In the genomic region with DNA sequence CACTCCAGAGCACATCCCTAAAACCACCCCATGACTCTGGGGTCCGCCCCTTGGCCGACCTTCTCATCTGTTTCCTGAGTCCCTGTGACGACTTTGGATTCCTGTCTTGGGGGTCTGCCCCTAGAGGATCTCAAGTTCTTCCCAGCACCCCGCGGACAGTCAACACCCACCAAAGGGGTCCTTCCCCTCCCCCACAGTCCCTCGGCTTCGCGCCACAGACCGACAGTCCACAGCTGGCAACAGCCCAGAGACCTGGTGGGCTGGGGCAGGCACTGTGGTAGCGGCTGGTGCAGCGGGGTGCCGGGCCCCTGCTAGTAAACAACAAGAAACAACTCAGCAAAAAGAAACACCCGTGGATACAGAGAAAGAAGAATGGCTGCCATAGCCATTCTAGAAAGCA, we compare ENCODE assay signal across 32 mouse cellular contexts. TPM values are rescaled to one million over a fixed set of nuclear protein-coding genes. Genes with fewer than 3 reads are reported as not detected.
DNase-seq lines count a peak whose midpoint lies in the region; ATAC-seq and TF ChIP-seq lines count a peak whose summit lies in the region.
"Had no signal": no experiment of that assay in that cellular context is flagged by ENCODE, and none has a peak within 500 bp of the region (broad histone marks: within the 10 kb centered on the region; RNA-seq: fewer than 3 reads in every experiment).

No protein-coding gene starts in this region.

- no peaks in the 10 kb centered on the region for H3K9me3 ChIP-seq in lung, postnatal 0 days (ENCODE audit: low read length)
- H3K9me3 ChIP-seq in E14TG2a.4 (ENCODE audit: low read length) = no peaks in the 10 kb centered on the region
- no peaks in the 10 kb centered on the region for H3K9me3 ChIP-seq in forebrain, embryonic 16.5 days (ENCODE audit: control insufficient read depth, low read length)
- H3K9me3 ChIP-seq: embryonic facial prominence, embryonic 12.5 days; embryonic facial prominence, embryonic 15.5 days; heart, embryonic 10.5 days; heart, embryonic 13.5 days; hindbrain, embryonic 15.5 days had no signal

- no peak overlapping the region for H3K27ac ChIP-seq in gastrocnemius, adult 2 months
- H3K27ac ChIP-seq in lung, postnatal 0 days (ENCODE audit: low read length) = no peak overlapping the region
- H3K27ac ChIP-seq in forebrain, embryonic 16.5 days (ENCODE audit: low read length) = no peak overlapping the region
- H3K27ac ChIP-seq: embryonic facial prominence, embryonic 12.5 days; embryonic facial prominence, embryonic 15.5 days; heart, adult 2 months; heart, embryonic 10.5 days; heart, embryonic 13.5 days; hindbrain, embryonic 12.5 days; hindbrain, embryonic 15.5 days had no signal

- TF ChIP-seq EP300 in lung, postnatal 0 days (IDR thresholded peaks at IDR 0.05) = no peak

- intact Hi-C loops in gastrocnemius, adult 2 months (cut with DNase I) = no loop called here

- no peak overlapping the region for H3K4me3 ChIP-seq in gastrocnemius, adult 2 months
- H3K4me3 ChIP-seq in lung, postnatal 0 days (ENCODE audit: low read depth, low read length) = no peak overlapping the region
- peak overlapping the region; percentile 84 for H3K4me3 ChIP-seq in E14TG2a.4 (replicated peaks; ENCODE audit: low read length)
- H3K4me3 ChIP-seq in forebrain, embryonic 16.5 days (replicated peaks; ENCODE audit: low read length) = no peak overlapping the region
- H3K4me3 ChIP-seq: embryonic facial prominence, embryonic 12.5 days; embryonic facial prominence, embryonic 15.5 days; heart, adult 2 months; heart, embryonic 10.5 days; heart, embryonic 13.5 days; hindbrain, embryonic 12.5 days; hindbrain, embryonic 15.5 days had no signal

- H3K36me3 ChIP-seq in lung, postnatal 0 days (ENCODE audit: insufficient read depth, low read length) = no peaks in the 10 kb centered on the region
- H3K36me3 ChIP-seq in E14TG2a.4 (ENCODE audit: insufficient read depth, low read length) = peaks cover 7% of the 10 kb centered on the region; the same call in 1 of the 2 replicates
- H3K36me3 ChIP-seq in forebrain, embryonic 16.5 days (ENCODE audit: control insufficient read depth, insufficient read depth) = no peaks in the 10 kb centered on the region
- H3K36me3 ChIP-seq: embryonic facial prominence, embryonic 12.5 days; embryonic facial prominence, embryonic 15.5 days; heart, embryonic 10.5 days; heart, embryonic 13.5 days; hindbrain, embryonic 12.5 days; hindbrain, embryonic 15.5 days had no signal

- no peak overlapping the region for H3K4me2 ChIP-seq in lung, postnatal 0 days (replicated peaks; ENCODE audit: low read depth, low read length)
- H3K4me2 ChIP-seq in forebrain, embryonic 16.5 days (ENCODE audit: low read length) = no peak overlapping the region
- H3K4me2 ChIP-seq: embryonic facial prominence, embryonic 12.5 days; embryonic facial prominence, embryonic 15.5 days; heart, embryonic 13.5 days; hindbrain, embryonic 12.5 days; hindbrain, embryonic 15.5 days had no signal

- DNase-seq in gastrocnemius, adult 2 months = peak; percentile 17
- no peak for DNase-seq in gastrocnemius, postnatal 4 days (ENCODE audit: low spot score in 2 of 2)
- peak; percentile 31 for DNase-seq in lung, postnatal 10 days
- no peak for DNase-seq in lung, postnatal 0 days (ENCODE audit: low spot score)
- peak; percentile 63 for DNase-seq in testis, postnatal 10 days (ENCODE audit: low spot score)
- DNase-seq: adrenal gland, adult 8-10 months; adrenal gland, postnatal 25 days; B cell, adult 2 months; cerebellum, adult 18-20 months; cerebellum, adult 9-10 months; cerebellum, postnatal 25 days; gastrocnemius, postnatal 14 days; heart, postnatal 14 days had no signal

- no peak for TF ChIP-seq CTCF in gastrocnemius, adult 2 months (IDR thresholded peaks at IDR 0.05)
- TF ChIP-seq CTCF in lung, postnatal 0 days (IDR thresholded peaks at IDR 0.05) = no peak
- TF ChIP-seq CTCF in E14TG2a.4 (conservative IDR thresholded peaks at IDR 0.05; ENCODE audit: low read length) = no peak

- 50% methylated on average over 13 of the region's 13 CpGs for WGBS in lung, postnatal 0 days
- WGBS in forebrain, embryonic 16.5 days = 63% methylated on average over 13 of the region's 13 CpGs

- no peak overlapping the region for H3K9ac ChIP-seq in lung, postnatal 0 days (replicated peaks; ENCODE audit: low read depth)
- H3K9ac ChIP-seq in forebrain, embryonic 16.5 days (replicated peaks; ENCODE audit: low read depth, low read length) = no peak overlapping the region
- H3K9ac ChIP-seq: embryonic facial prominence, embryonic 12.5 days; embryonic facial prominence, embryonic 15.5 days; heart, embryonic 13.5 days; hindbrain, embryonic 12.5 days; hindbrain, embryonic 15.5 days had no signal

- H3K4me1 ChIP-seq in lung, postnatal 0 days (ENCODE audit: insufficient read depth, low read depth, low read length) = no peaks in the 10 kb centered on the region
- H3K4me1 ChIP-seq in E14TG2a.4 (replicated peaks; ENCODE audit: low read depth, low read length) = peaks cover 15% of the 10 kb centered on the region
- H3K4me1 ChIP-seq in forebrain, embryonic 16.5 days (replicated peaks; ENCODE audit: control insufficient read depth, insufficient read depth, low read length) = no peaks in the 10 kb centered on the region; the same call in 1 of the 2 replicates
- H3K4me1 ChIP-seq: embryonic facial prominence, embryonic 12.5 days; embryonic facial prominence, embryonic 15.5 days; hindbrain, embryonic 12.5 days had no signal

- no peaks in the 10 kb centered on the region for H3K27me3 ChIP-seq in lung, postnatal 0 days (replicated peaks; ENCODE audit: insufficient read depth, low read length)
- 0 out of 2 replicates have a peak, but pooled peaks cover 9% of the 10 kb centered on the region for H3K27me3 ChIP-seq in E14TG2a.4 (ENCODE audit: insufficient read depth, low read length)
- no peaks in the 10 kb centered on the region for H3K27me3 ChIP-seq in forebrain, embryonic 16.5 days (replicated peaks; ENCODE audit: control insufficient read depth, insufficient read depth, low read length)
- H3K27me3 ChIP-seq: hindbrain, embryonic 15.5 days had no signal

- ATAC-seq in lung, postnatal 0 days = no peak
- ATAC-seq in forebrain, embryonic 16.5 days = no peak
- ATAC-seq: activated CD4-positive, CD25-positive, alpha-beta regulatory T cell, adult 4 months; forebrain, embryonic 14.5 days had no signal

RNA-seq across cellular contexts. Expression of a gene that starts 1.2 kb away (rescaled TPM):
- not detected for total RNA-seq in gastrocnemius, adult 2 months (2021)
- total RNA-seq in gastrocnemius, postnatal 4 days (2021) = not detected
- not detected in 2 replicates for polyA plus RNA-seq in lung, postnatal 0 days (2015; fragmentation: Nextera tagmentation; extraction: Ambion mirVana)
- polyA plus RNA-seq in forebrain, embryonic 16.5 days (2015; fragmentation: Nextera tagmentation; extraction: Ambion mirVana) = not detected in 2 replicates
- total RNA-seq: adrenal gland, adult 8-10 months; adrenal gland, postnatal 25 days; CH12.LX; common myeloid progenitor, adult 5-6 weeks; gastrocnemius, adult 18-20 months; gastrocnemius, postnatal 14 days; heart, adult 2 months; heart, postnatal 14 days; hematopoietic stem cell, adult 5-6 weeks had no signal
- polyA plus RNA-seq: activated CD4-positive, CD25-positive, alpha-beta regulatory T cell, adult 4 months; brain, embryonic 14.5 days; embryonic facial prominence, embryonic 12.5 days; embryonic facial prominence, embryonic 15.5 days; forebrain, embryonic 11.5 days; forebrain, embryonic 14.5 days; heart, embryonic 10.5 days; heart, embryonic 13.5 days; heart, embryonic 16.5 days; hindbrain, embryonic 12.5 days; hindbrain, embryonic 15.5 days; intestine, embryonic 14.5 days had no signal

RNA-seq across cellular contexts. Expression of a gene that starts 35.7 kb away (rescaled TPM):
- 100 to 1,000 TPM; 141 to 165 TPM for total RNA-seq in gastrocnemius, adult 2 months (2021)
- 10 to 100 TPM; 52.8 to 68.4 TPM for total RNA-seq in gastrocnemius, postnatal 4 days (2021)
- polyA plus RNA-seq in lung, postnatal 0 days (2015; fragmentation: Nextera tagmentation; extraction: Ambion mirVana) = 12.1 and 13.9 TPM in 2 replicates
- 33.8 and 35.9 TPM in 2 replicates for polyA plus RNA-seq in forebrain, embryonic 16.5 days (2015; fragmentation: Nextera tagmentation; extraction: Ambion mirVana)

RNA-seq across cellular contexts. Expression of a gene that starts 47.3 kb away (rescaled TPM):
- 100 to 1,000 TPM; 166 to 175 TPM for total RNA-seq in gastrocnemius, adult 2 months (2021)
- 100 to 1,000 TPM; 104 to 105 TPM for total RNA-seq in gastrocnemius, postnatal 4 days (2021)
- polyA plus RNA-seq in lung, postnatal 0 days (2015; fragmentation: Nextera tagmentation; extraction: Ambion mirVana) = 411 and 449 TPM in 2 replicates
- 407 and 443 TPM in 2 replicates for polyA plus RNA-seq in forebrain, embryonic 16.5 days (2015; fragmentation: Nextera tagmentation; extraction: Ambion mirVana)

Comparison
In these comparisons a context has a peak if more than half of its experiments do, and no peak if none do; other contexts are left out.
1. DNase-seq: peak in gastrocnemius, adult 2 months (single experiment), lung, postnatal 10 days (single experiment) and testis, postnatal 10 days (single experiment); none in gastrocnemius, postnatal 4 days (0 of 2) and lung, postnatal 0 days (single experiment).